Mouse (Mus musculus) liver, embryonic 14.5 days (tissue): ENCODE results near the gene Fndc3a. TPM values are rescaled to one million over a fixed set of nuclear protein-coding genes. Genes with fewer than 3 reads are reported as not detected.

ENCODE experiments used
- ATAC-seq: fragments of 200-750 bp; cut with Nextera tagmentation; 2 replicates; pipeline ENCODE4 v1.8.0; 2017; ENCODE audit warnings: moderate number of reproducible peaks, mild to moderate bottlenecking, moderate library complexity; ENCODE audit not compliant: insufficient read depth
- DNase-seq, 3 experiments: peaks; one replicate each; pipeline ENCODE4 v3.0.0-alpha.2; 2012 to 2013; ENCODE audit warnings: low read depth in 3 of 3, low spot score in 3 of 3
- H3K27ac ChIP-seq: fragments of 300-500 bp; sonication (generic); 2 replicates; pipeline ENCODE4 v1.5.1; 2014; ENCODE audit warnings: moderate library complexity, mild to moderate bottlenecking, control low read depth, inconsistent platforms
- H3K27me3 ChIP-seq: fragments of 300-500 bp; sonication (generic); 2 replicates; pipeline ENCODE4 v1.6.1; 2014; ENCODE audit warnings: mild to moderate bottlenecking, low read length, moderate library complexity; ENCODE audit not compliant: control insufficient read depth, insufficient read depth
- H3K36me3 ChIP-seq: fragments of 300-500 bp; sonication (generic); replicated peaks from 2 replicates; pipeline ENCODE4 v1.6.1; 2014; ENCODE audit warnings: low read depth; ENCODE audit not compliant: control insufficient read depth, insufficient read depth
- H3K4me1 ChIP-seq, 2 experiments: fragments of 200-500 bp in 1 of 2; fragments of 300-500 bp in 1 of 2; sonication (generic) in 1 of 2; replicated peaks; 2 replicates each; pipeline ENCODE4 v1.6.1; 2012 to 2014; ENCODE audit warnings: antibody characterized with exemption in 1 of 2, inconsistent platforms in 1 of 2, low read length in 1 of 2; ENCODE audit not compliant: control insufficient read depth in 2 of 2, insufficient read depth in 2 of 2
- H3K4me2 ChIP-seq: fragments of 300-500 bp; sonication (generic); 2 replicates; pipeline ENCODE4 v1.6.1; 2014; ENCODE audit warnings: low read depth, mild to moderate bottlenecking, control low read depth, moderate library complexity
- H3K4me3 ChIP-seq, 2 experiments: fragments of 200-500 bp in 1 of 2; fragments of 300-500 bp in 1 of 2; sonication (generic) in 1 of 2; 2 replicates each; pipeline ENCODE4 v1.5.1; 2012 to 2014; ENCODE audit warnings: low read depth in 2 of 2, low read length in 2 of 2, mild to moderate bottlenecking in 2 of 2, control low read depth in 1 of 2, inconsistent platforms in 1 of 2, moderate library complexity in 1 of 2; ENCODE audit not compliant: insufficient read depth in 1 of 2
- H3K9ac ChIP-seq: fragments of 300-500 bp; sonication (generic); replicated peaks from 2 replicates; pipeline ENCODE4 v1.6.1; 2014; ENCODE audit warnings: mild to moderate bottlenecking, control low read depth, moderate library complexity
- H3K9me3 ChIP-seq: fragments of 300-500 bp; sonication (generic); 2 replicates; pipeline ENCODE4 v1.6.1; 2016; ENCODE audit warnings: low read length, mixed read lengths; ENCODE audit not compliant: control insufficient read depth
- CTCF ChIP-seq: IDR thresholded peaks from 2 replicates; pipeline ENCODE4 v1.5.1; 2016; ENCODE audit warnings: antibody characterized with exemption, low read depth, control low read depth
- EP300 ChIP-seq: IDR thresholded peaks from 2 replicates; pipeline ENCODE4 v1.6.1; 2016; ENCODE audit warnings: antibody characterized with exemption, low read depth
- WGBS: fragments of 180-500 bp; shearing (Covaris S2); extraction: QIAGEN DNeasy Blood & Tissue Kit; methylation state at CpG from one replicate; pipeline ENCODE4 v1.1.7; 2014; ENCODE audit not compliant: insufficient replicate concordance; 5-methylcytosine and 5-hydroxymethylcytosine counted together
- polyA plus RNA-seq, 2 experiments: library from polyadenylated mRNA; depleted of rRNA in 1 of 2; stranded (reverse) in 1 of 2; unstranded in 1 of 2; fragments of >200 nt; fragmentation: Nextera tagmentation in 1 of 2; extraction: Ambion mirVana in 1 of 2; gene quantifications; 2 replicates each; pipeline versions ENCODE4 v1.2.1 to v1.2.3; 2012 to 2014

Fndc3a gene
- polyA plus RNA-seq, 2 experiments = 5.5 to 6.8 TPM

GRCm38 (mm10) chr14:72740336-72740735 lies 30.5 kb upstream of the Fndc3a start:
- Histone ChIP-seq H3K4me3 (no peak overlapping the region), H3K4me1 (no peaks in the 10 kb centered on the region), H3K27me3 (no peaks in the 10 kb centered on the region), H3K9me3 (no peaks in the 10 kb centered on the region), H3K4me2 (no peak overlapping the region), H3K36me3 (no peaks in the 10 kb centered on the region), H3K9ac (no peak overlapping the region), H3K27ac (no peak overlapping the region)
- ATAC-seq (no peak), DNase-seq (no peak)
- TF ChIP-seq CTCF (no peak), EP300 (no peak)
- 47% methylated on average over 5 of the region's 5 CpGs for WGBS

DNA sequence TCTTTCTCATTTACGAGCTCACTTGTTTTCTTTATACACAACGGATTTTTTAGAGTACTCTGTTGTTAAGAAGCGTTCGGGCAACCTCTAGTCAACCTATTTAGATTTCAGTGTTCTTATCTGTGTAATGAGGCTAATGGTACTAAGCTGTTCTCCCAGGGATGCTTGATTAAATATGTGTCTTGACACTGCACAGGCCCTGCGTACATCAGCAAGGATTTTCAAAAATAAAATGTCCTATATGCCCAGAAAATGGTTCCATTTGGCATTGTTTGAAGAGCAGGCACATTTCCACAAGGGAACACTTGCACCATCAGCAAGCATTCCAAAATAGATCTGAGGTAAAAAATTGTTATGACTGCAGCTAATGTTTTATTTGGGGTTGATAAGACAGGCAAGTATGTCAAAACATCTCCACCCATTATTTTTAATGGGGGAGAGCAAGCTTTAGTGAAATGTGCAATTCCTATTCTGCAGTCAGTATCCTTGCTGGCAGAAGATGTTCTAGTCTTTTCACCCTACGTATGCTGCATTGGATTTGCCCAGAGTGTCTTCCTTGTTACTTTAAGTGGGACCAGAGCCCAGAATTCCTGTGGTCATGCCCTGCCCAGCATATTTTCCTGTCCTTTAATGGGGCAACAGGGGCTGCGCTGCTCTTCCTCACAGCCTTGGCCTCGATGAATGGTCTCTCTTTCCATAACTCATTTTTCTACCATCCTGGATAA lies 29.8 kb upstream of the Fndc3a start:
- no peak overlapping the region for H3K27ac ChIP-seq
- TF ChIP-seq CTCF (no peak), EP300 (no peak)
- no peaks in the 10 kb centered on the region for H3K9me3 ChIP-seq
- 66% methylated on average over 8 of the region's 8 CpGs for WGBS
- H3K4me3 ChIP-seq = no peak overlapping the region
- H3K4me2 ChIP-seq = no peak overlapping the region
- no peak for ATAC-seq
- H3K4me1 ChIP-seq = no peaks in the 10 kb centered on the region
- H3K27me3 ChIP-seq = no peaks in the 10 kb centered on the region
- no peak for DNase-seq
- H3K9ac ChIP-seq = no peak overlapping the region
- H3K36me3 ChIP-seq = no peaks in the 10 kb centered on the region

DNA sequence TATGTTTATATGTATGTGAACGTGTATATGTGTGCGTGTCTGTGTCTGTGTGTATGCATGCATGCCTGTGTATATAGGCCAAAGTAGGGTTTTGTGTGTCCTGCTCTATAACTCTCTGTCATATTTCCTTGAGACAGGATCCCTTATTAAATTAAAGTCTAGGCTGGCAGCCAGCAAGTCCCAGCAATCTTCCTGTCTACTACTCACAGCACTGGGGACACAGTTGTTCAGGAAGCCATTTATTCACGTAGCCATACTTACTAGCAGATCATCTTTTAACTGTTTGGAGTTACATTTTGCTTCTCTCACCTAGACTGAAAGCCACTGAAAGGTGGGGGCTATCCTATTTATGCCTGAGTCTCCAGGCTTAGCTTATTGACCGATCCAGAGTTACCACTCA lies 29.0 kb upstream of the Fndc3a start:
- WGBS = 74% methylated on average over 4 of the region's 4 CpGs
- DNase-seq (no peak), ATAC-seq (no peak)
- H3K27ac ChIP-seq = no peak overlapping the region
- no peaks in the 10 kb centered on the region for H3K9me3 ChIP-seq
- no peaks in the 10 kb centered on the region for H3K27me3 ChIP-seq
- H3K4me3 ChIP-seq = no peak overlapping the region
- H3K4me2 ChIP-seq = no peak overlapping the region
- H3K9ac ChIP-seq = no peak overlapping the region
- TF ChIP-seq EP300 (no peak), CTCF (no peak)
- H3K4me1 ChIP-seq = no peaks in the 10 kb centered on the region
- H3K36me3 ChIP-seq = no peaks in the 10 kb centered on the region

DNA sequence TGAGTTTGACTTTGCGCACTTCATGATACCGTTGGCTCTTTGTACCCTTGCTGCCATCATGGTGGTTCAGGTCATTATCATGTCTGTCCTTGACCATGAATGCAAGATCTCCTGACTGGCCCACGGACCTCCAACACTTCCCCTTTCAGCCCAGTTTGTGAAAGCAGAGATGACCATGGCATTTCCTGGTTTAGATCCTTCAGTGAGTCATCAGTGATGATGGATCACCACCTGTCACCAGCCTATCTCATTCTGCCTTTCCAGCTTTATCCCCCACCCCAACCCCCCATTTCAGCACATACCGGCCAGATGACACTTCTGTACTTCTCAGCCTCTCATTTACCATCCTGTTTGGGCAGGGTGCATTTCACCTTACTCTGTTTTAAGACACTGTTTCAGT lies 28.4 kb upstream of the Fndc3a start:
- WGBS = 36% methylated on average over 4 of the region's 4 CpGs
- Histone ChIP-seq H3K4me1 (no peaks in the 10 kb centered on the region), H3K4me2 (no peak overlapping the region), H3K9ac (no peak overlapping the region), H3K27ac (no peak overlapping the region), H3K36me3 (no peaks in the 10 kb centered on the region), H3K27me3 (no peaks in the 10 kb centered on the region), H3K4me3 (no peak overlapping the region), H3K9me3 (no peaks in the 10 kb centered on the region)
- DNase-seq = peak in 1 of 3 experiments; percentile 2
- ATAC-seq = no peak
- no peak for TF ChIP-seq EP300
- TF ChIP-seq CTCF = no peak

DNA sequence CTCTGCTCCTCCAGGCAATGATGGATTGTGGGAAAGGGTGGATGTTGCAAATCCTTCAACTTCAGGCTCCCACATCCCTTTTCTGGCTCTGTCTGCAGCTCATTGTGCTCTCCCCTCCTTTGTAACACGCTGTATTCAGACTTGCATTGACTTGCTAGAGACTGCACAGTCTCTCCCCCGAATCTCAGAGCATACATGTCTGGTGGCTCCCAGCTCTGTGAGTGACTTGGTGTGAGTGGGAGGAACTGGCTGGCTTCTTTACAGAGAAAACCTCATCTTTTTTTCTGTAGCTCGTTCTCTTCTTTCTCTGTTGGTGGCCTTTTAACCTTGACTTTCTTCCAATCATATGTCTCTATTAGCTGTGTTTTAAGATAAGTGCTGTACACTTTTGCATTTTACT lies 16.1 kb upstream of the Fndc3a start:
- no peak for TF ChIP-seq EP300
- TF ChIP-seq CTCF = no peak
- WGBS = 48% methylated on average over 3 of the region's 3 CpGs
- Histone ChIP-seq H3K4me3 (no peak overlapping the region), H3K9ac (no peak overlapping the region), H3K27me3 (no peaks in the 10 kb centered on the region), H3K4me1 (no peaks in the 10 kb centered on the region), H3K36me3 (no peaks in the 10 kb centered on the region), H3K27ac (no peak overlapping the region), H3K4me2 (no peak overlapping the region), H3K9me3 (no peaks in the 10 kb centered on the region)
- ATAC-seq (no peak), DNase-seq (no peak)
